Mouse (Mus musculus): ENCODE results near the gene Sdf4. TPM values are rescaled to one million over a fixed set of nuclear protein-coding genes. Genes with fewer than 3 reads are reported as not detected.
A peak's percentile ranks its signal among the peaks of the same experiment; 100 is the strongest.

Sdf4 gene
- polyA plus RNA-seq, 1 experiment from 2014 or later, result 118 TPM

DNA sequence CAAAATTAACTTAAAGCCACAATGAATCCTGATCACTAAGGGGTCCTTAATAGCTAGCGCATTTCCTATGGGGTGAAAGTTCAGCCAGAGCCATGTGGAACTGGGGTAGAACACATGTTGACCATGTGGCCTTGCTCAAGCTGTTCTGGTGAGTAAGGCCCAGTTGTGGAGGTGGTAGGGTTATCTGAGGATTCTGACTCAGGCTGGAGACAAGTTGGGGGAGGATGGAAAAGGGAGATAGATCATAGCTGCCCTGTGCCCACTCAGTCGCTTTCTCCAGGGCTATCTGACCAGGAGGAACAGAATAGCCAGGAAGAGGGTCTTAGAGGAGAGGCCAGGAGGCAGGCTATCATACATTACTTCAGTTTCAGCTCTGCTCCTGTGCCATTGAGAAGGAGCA lies 21.8 kb downstream of the Sdf4 start:
- H3K4me2 ChIP-seq, result no peak overlapping the region
- no peak overlapping the region for H3K4me3 ChIP-seq (replicated peaks)
- no peaks in the 10 kb centered on the region for H3K4me1 ChIP-seq
- peaks cover 42% of the 10 kb centered on the region for H3K36me3 ChIP-seq
- H3K9ac ChIP-seq (replicated peaks), result no peak overlapping the region
- ATAC-seq (ENCODE audit: low FRiP score), result no peak
- no peak overlapping the region for H3K27ac ChIP-seq (replicated peaks)
- WGBS, result 96% methylated on average over 2 of the region's 2 CpGs
- no peaks in the 10 kb centered on the region for H3K27me3 ChIP-seq (replicated peaks)
- no peaks in the 10 kb centered on the region for H3K9me3 ChIP-seq (replicated peaks)

DNA sequence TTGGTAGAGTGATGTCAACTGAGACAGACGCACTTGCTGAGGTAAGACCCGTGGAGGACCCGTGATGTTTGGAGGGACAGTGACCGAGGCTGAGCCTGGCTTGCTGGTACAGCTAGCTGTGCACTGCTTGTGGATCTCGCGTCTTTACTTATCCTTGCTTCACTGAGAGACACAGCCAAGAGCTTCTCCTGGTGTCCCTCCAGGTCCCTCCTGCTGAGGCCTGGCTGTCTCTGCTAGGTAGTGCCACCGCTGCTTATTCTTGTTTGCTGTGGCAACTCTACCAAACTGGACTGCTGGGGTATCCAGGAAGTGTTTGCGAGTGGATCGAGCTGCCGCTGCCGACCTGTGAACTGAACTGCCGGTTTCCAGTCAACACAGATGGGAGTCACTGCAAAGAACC lies 27.1 kb downstream of the Sdf4 start:
- H3K4me3 ChIP-seq (replicated peaks), result no peak overlapping the region
- H3K27me3 ChIP-seq (replicated peaks), result no peaks in the 10 kb centered on the region
- H3K9ac ChIP-seq (replicated peaks), result no peak overlapping the region
- no peak overlapping the region for H3K4me2 ChIP-seq
- no peak overlapping the region for H3K27ac ChIP-seq (replicated peaks)
- no peaks in the 10 kb centered on the region for H3K9me3 ChIP-seq (replicated peaks)
- WGBS, result 93% methylated on average over 12 of the region's 12 CpGs
- no peak for ATAC-seq (ENCODE audit: low FRiP score)
- no peaks in the 10 kb centered on the region for H3K4me1 ChIP-seq
- H3K36me3 ChIP-seq, result peaks cover 15% of the 10 kb centered on the region

DNA sequence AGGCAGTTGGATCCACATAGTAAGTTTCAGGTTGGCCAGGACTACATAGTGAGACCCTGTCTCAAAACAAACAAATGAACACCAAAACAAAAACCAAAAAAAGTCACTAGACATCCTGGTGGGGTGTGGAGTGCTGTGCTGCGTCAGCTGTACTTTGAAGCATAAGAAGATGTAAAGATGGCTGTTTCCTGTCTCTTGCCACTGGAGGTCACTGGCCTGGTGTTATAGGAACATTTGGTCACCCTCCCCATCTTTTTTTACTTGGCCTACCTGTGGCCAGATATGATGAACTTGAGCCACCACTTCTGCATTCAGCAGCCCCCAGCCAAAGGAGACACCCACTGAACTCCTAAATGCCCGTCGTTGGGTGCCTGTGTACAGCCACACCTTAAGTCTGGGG lies 28.7 kb downstream of the Sdf4 start:
- 0 out of 2 replicates have a peak, but pooled peaks cover 3% of the 10 kb centered on the region for H3K4me1 ChIP-seq
- WGBS, result 91% methylated on average over 3 of the region's 3 CpGs
- ATAC-seq (ENCODE audit: low FRiP score), result no peak
- no peak overlapping the region for H3K4me2 ChIP-seq
- H3K9ac ChIP-seq (replicated peaks), result no peak overlapping the region
- no peaks in the 10 kb centered on the region for H3K9me3 ChIP-seq (replicated peaks)
- H3K27ac ChIP-seq (replicated peaks), result no peak overlapping the region
- H3K27me3 ChIP-seq (replicated peaks), result no peaks in the 10 kb centered on the region
- peaks cover 12% of the 10 kb centered on the region; the same call in 1 of the 2 replicates for H3K36me3 ChIP-seq
- H3K4me3 ChIP-seq (replicated peaks), result no peak overlapping the region

DNA sequence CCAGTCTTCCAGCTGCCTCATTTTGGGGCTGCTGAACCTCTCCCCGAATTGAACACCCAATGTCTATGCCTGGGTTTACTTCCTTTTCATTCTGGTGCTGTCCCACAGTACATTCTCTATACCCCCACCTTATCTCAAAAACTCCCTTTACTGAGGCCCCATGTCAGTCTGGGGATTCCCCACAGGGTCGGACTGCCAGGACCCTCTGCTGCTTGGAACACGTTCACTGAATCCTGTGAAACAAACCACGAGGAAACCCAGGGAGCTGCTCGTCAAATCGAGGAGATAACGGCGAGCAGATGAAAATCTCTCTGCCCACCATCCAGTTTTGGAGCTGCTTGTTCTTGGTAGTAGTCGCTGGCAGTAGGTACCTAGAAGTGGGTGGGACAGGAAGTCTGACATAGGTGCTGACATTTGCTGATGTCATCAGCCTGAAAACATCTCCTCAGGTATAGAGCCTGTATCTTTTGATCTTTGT lies 29.3 kb downstream of the Sdf4 start:
- no peak for ATAC-seq (ENCODE audit: low FRiP score)
- Histone ChIP-seq H3K27ac (replicated peaks) (no peak overlapping the region), H3K27me3 (replicated peaks) (no peaks in the 10 kb centered on the region), H3K9me3 (replicated peaks) (no peaks in the 10 kb centered on the region), H3K36me3 (peaks cover 9% of the 10 kb centered on the region; the same call in 1 of the 2 replicates), H3K4me3 (replicated peaks) (no peak overlapping the region), H3K9ac (replicated peaks) (no peak overlapping the region), H3K4me1 (0 out of 2 replicates have a peak, but pooled peaks cover 3% of the 10 kb centered on the region), H3K4me2 (no peak overlapping the region)
- WGBS, result 77% methylated on average over 9 of the region's 9 CpGs

DNA sequence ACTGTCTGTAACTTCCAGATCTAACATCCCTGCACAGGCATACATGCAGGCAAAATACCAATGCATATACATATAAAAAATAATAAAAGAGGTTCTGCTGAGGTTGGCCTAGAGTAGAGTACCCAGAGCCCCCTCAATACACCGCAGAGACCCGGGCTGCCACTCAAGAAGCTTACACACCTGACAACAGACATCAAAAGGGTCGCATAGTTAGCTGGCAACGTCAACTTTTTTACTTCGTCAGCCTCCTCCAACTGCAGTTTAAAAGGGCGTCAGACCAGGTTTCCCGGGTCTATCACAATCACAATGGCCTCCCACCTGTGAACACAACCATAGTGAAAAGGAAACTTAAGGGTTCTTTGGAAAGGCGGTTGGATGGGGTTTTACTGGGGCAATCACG lies 30.8 kb downstream of the Sdf4 start:
- no peak overlapping the region for H3K4me2 ChIP-seq

DNA sequence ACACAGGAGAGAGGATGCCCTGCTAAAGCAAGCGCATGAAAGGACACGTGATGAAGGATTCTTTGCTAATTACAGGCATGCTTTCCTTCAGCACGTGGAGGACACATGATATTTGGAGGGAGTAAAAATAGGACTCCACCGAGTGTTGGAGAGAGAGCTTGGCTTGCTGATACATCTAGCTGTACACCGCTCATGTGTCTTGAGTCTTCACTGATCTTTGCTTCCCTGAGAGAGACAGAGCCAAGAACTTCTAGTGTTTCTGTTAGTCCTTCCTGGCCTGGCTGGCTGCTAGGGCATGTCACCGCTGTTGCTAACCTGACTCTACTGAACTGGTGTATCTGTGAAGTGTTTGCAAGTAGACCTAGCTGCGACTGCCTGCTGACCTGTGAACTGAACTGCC lies 31.5 kb downstream of the Sdf4 start:
- Histone ChIP-seq H3K27ac (replicated peaks) (no peak overlapping the region), H3K4me2 (no peak overlapping the region), H3K36me3 (peaks cover 19% of the 10 kb centered on the region), H3K27me3 (replicated peaks) (no peaks in the 10 kb centered on the region), H3K9me3 (replicated peaks) (no peaks in the 10 kb centered on the region), H3K4me1 (0 out of 2 replicates have a peak, but pooled peaks cover 3% of the 10 kb centered on the region), H3K9ac (replicated peaks) (no peak overlapping the region), H3K4me3 (replicated peaks) (no peak overlapping the region)
- ATAC-seq (ENCODE audit: low FRiP score), result no peak
- WGBS, result 91% methylated on average over 7 of the region's 7 CpGs

More for the DNA sequence above, 30.8 kb downstream of the Sdf4 start:
- H3K27me3 ChIP-seq (replicated peaks), result no peaks in the 10 kb centered on the region
- 78% methylated on average over 9 of the region's 9 CpGs for WGBS
- no peak overlapping the region for H3K4me3 ChIP-seq (replicated peaks)
- H3K9me3 ChIP-seq (replicated peaks), result no peaks in the 10 kb centered on the region
- peaks cover 19% of the 10 kb centered on the region for H3K36me3 ChIP-seq
- H3K9ac ChIP-seq (replicated peaks), result no peak overlapping the region
- no peak overlapping the region for H3K27ac ChIP-seq (replicated peaks)
- H3K4me1 ChIP-seq, result 0 out of 2 replicates have a peak, but pooled peaks cover 3% of the 10 kb centered on the region
- no peak for ATAC-seq (ENCODE audit: low FRiP score)

DNA sequence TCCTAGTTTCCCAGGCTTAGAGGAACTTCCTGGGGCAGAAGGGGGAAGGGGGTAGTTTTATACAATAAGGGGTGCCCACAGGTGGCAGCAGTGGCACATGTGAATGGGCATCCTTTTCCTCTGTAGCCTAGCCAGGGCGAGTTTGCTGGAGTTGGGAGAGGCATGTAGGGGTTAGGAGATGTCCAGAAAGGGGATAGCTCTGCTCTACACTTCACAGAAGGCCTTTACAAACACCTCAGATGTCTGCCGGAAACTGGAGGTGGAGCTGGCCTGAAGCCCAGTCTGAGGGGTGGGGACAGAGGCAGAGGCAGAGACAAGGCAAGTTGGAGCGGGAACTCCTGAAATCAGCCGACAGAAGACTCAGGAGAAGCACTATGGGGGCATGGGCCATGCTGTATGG lies 33.3 kb downstream of the Sdf4 start, which contains the start of gene Tnfrsf18:
Gene Tnfrsf18, plus strand, starts transcription at position 152 of the 400 bp plus-strand sequence.
- no peak within 1 kb of the TSS for H3K9ac ChIP-seq (replicated peaks)
- no peak within 1 kb of the TSS for H3K27ac ChIP-seq (replicated peaks)
- H3K9me3 ChIP-seq (replicated peaks), result no peaks in the 10 kb centered on the region
- peaks cover 18% of the 10 kb centered on the region for H3K36me3 ChIP-seq
- no peak within 1 kb of the TSS for H3K4me3 ChIP-seq (replicated peaks)
- no peaks in the 10 kb centered on the region for H3K27me3 ChIP-seq (replicated peaks)
- no peak for ATAC-seq (ENCODE audit: low FRiP score)
- H3K4me1 ChIP-seq, result peaks cover 14% of the 10 kb centered on the region
- no peak within 1 kb of the TSS for H3K4me2 ChIP-seq
- 61% methylated on average over 4 of the region's 4 CpGs for WGBS

DNA sequence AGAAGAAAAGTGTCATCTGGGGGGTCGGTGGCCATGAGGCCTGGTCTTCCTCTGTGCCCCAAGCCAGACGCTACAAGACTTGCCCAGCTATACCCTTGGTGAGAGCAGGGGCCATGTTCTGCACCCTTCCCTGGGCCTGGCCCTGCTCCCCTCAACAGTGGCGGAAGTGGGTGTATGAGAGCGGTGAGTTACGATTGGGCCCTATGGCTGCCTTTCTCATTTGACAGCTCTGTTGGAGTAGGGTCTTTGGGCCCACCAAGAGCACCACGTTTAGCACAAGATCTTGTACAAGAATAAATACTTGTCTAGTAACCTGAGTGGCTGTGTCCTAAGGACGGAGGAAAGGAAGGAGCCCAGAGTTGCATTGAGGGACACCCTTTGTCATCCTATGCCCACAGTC lies 35.9 kb downstream of the Sdf4 start:
- Histone ChIP-seq H3K4me1 (peaks cover 35% of the 10 kb centered on the region), H3K9ac (replicated peaks) (no peak overlapping the region), H3K4me3 (replicated peaks) (no peak overlapping the region), H3K27ac (replicated peaks) (no peak overlapping the region), H3K9me3 (replicated peaks) (no peaks in the 10 kb centered on the region), H3K27me3 (replicated peaks) (no peaks in the 10 kb centered on the region), H3K4me2 (no peak overlapping the region), H3K36me3 (peaks cover 12% of the 10 kb centered on the region)
- no peak for ATAC-seq (ENCODE audit: low FRiP score)
- WGBS, result 90% methylated on average over 7 of the region's 7 CpGs

DNA sequence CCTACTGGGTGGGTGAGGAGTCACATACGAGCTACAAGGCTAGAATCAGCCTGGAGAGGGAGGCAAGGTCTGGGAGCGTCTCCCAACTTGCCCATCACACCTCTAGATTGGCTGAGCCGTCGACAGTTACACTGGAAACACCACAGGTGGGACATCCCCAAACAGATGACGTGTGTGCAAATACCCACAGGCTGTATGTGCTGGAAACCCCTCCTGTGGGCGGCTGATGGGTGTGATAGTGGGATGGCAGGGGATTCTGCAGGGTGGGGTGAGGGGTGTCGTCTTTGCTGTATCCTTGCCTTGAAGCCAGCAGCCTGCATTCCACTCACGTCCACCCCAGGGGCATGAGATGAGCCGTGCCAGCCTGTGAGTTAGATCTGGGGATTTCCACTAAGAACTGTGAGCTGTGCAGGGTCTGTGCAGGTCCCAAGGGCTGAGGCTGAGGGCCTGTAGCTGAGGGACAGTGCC lies 38.0 kb downstream of the Sdf4 start:
- Histone ChIP-seq H3K4me1 (peaks cover 47% of the 10 kb centered on the region), H3K9me3 (replicated peaks) (no peaks in the 10 kb centered on the region), H3K27ac (replicated peaks) (peak overlapping the region; percentile 88), H3K4me2 (peak overlapping the region; percentile 69), H3K9ac (replicated peaks) (peak overlapping the region; percentile 62), H3K36me3 (peaks cover 12% of the 10 kb centered on the region), H3K4me3 (replicated peaks) (peak overlapping the region; percentile 54), H3K27me3 (replicated peaks) (peaks cover 17% of the 10 kb centered on the region)
- ATAC-seq (ENCODE audit: low FRiP score), result 0 out of 2 replicates have a peak, but pooled peaks have one; percentile 3
- 65% methylated on average over 9 of the region's 9 CpGs for WGBS

DNA sequence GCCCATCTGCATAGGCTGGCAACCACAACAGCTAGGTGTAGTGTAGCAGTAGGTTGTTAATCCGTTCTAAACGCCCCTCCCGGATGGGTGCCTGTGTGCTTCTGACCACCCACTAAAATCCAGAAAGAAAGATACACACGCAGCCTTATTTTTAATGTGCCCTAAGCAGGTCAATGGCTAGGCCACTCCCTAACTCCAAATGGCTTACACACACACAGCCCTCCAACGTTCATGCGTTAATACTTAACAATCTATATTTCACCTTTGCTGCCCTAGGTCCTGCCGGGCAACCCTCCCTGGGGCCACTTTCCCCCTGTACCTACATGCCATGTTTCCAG lies 38.6 kb downstream of the Sdf4 start:
- Histone ChIP-seq H3K4me1 (peaks cover 45% of the 10 kb centered on the region), H3K4me2 (peak overlapping the region; percentile 69), H3K36me3 (peaks cover 12% of the 10 kb centered on the region), H3K4me3 (replicated peaks) (peak overlapping the region; percentile 54), H3K9me3 (replicated peaks) (no peaks in the 10 kb centered on the region), H3K27me3 (replicated peaks) (peaks cover 22% of the 10 kb centered on the region), H3K27ac (replicated peaks) (peak overlapping the region; percentile 88), H3K9ac (replicated peaks) (peak overlapping the region; percentile 62)
- peak; percentile 12; the same call in 1 of the 2 replicates for ATAC-seq (ENCODE audit: low FRiP score)
- 7% methylated on average over 7 of the region's 7 CpGs for WGBS

DNA sequence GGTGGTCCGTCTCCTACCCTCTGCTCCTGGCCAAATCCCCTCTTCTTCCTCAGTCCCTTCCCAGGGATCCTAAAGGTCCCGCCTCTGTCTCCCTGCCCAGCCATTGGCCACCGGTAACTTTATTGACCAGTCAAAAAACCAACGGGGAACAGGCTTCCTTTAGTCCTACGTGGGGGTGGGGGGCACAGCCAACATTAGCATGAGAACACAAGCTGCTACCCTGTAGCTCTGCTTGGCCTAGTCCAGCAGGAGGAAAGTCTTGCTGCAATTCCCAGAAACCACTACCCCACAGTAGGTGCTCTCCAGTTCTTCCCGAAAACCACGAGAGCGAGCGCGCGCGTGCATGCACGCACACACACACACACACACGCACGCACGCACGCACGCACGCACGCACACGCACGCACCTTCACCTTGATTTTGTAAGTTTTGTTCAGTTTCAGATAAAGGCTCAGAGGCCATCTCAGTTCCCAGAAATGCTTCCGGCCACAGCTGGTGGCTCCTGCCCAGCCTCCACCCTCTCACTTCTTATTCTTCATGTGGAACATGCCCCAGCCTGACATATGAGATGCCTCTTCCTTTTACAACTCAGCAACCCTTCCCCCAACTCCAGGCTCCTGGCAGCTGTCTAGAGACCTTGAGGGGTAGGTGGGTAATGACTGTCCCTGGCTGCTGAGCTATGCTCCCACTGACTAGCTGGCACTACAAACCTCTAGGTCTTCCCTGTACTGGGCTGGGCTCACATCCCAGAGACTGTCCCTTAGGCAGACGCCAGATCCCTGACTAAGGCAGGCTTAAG lies 39.1 kb downstream of the Sdf4 start:
- Histone ChIP-seq H3K4me1 (peaks cover 45% of the 10 kb centered on the region), H3K27ac (replicated peaks) (peak overlapping the region; percentile 88), H3K4me3 (replicated peaks) (peak overlapping the region; percentile 54), H3K27me3 (replicated peaks) (peaks cover 24% of the 10 kb centered on the region), H3K4me2 (peak overlapping the region; percentile 69), H3K9me3 (replicated peaks) (no peaks in the 10 kb centered on the region), H3K9ac (replicated peaks) (peak overlapping the region; percentile 62), H3K36me3 (peaks cover 12% of the 10 kb centered on the region)
- under 1% methylated on average over 24 of the region's 24 CpGs for WGBS
- peak; percentile 91 for ATAC-seq (ENCODE audit: low FRiP score)

DNA sequence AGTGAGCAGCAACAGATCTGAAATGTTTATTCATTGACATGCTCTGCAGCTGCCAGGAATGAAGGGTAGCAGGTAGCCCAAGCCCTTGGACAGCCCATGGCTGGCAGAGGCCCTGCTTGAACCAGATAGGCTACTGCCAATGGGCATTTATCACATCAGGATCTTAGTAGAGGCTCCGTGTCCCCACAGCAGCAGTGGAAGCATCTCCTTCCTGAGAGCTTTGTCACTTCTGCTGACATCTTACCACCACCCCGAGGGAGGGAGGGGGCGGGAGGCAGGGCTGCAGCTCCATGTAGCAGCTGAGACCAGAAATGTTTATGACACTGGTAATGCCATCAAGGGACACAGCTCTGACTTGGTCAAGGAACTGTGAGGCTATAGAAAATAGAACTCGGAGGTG lies 40.2 kb downstream of the Sdf4 start:
- Histone ChIP-seq H3K4me3 (replicated peaks) (no peak overlapping the region), H3K9me3 (replicated peaks) (no peaks in the 10 kb centered on the region), H3K36me3 (peaks cover 9% of the 10 kb centered on the region), H3K4me2 (no peak overlapping the region), H3K27me3 (replicated peaks) (peaks cover 24% of the 10 kb centered on the region), H3K27ac (replicated peaks) (no peak overlapping the region), H3K4me1 (peaks cover 45% of the 10 kb centered on the region), H3K9ac (replicated peaks) (no peak overlapping the region)
- no peak for ATAC-seq (ENCODE audit: low FRiP score)
- 76% methylated on average over 4 of the region's 4 CpGs for WGBS
